Mouse (Mus musculus) midbrain, embryonic 10.5 days (tissue): ENCODE results near the gene Asb10. TPM values are rescaled to one million over a fixed set of nuclear protein-coding genes. Genes with fewer than 3 reads are reported as not detected.

ENCODE experiments used
- DNase-seq: peaks from one replicate; pipeline ENCODE4 v3.0.0-alpha.2; 2017; ENCODE audit warnings: low spot score
- H3K27ac ChIP-seq: fragments of 300-500 bp; sonication (generic); replicated peaks from 2 replicates; pipeline ENCODE4 v1.5.1; 2016; ENCODE audit warnings: mild to moderate bottlenecking
- H3K27me3 ChIP-seq: fragments of 300-500 bp; sonication (generic); 2 replicates; pipeline ENCODE4 v1.6.1; 2016; ENCODE audit warnings: low read depth, mild to moderate bottlenecking; ENCODE audit not compliant: poor library complexity, severe bottlenecking
- H3K36me3 ChIP-seq: fragments of 300-500 bp; sonication (generic); 2 replicates; pipeline ENCODE4 v1.6.1; 2016; ENCODE audit warnings: mild to moderate bottlenecking, moderate library complexity
- H3K4me1 ChIP-seq: fragments of 300-500 bp; sonication (generic); 2 replicates; pipeline ENCODE4 v1.6.1; 2016
- H3K4me3 ChIP-seq: fragments of 300-500 bp; sonication (generic); 2 replicates; pipeline ENCODE4 v1.5.1; 2016; ENCODE audit warnings: mild to moderate bottlenecking, moderate library complexity
- H3K9me3 ChIP-seq: fragments of 300-500 bp; sonication (generic); replicated peaks from 2 replicates; pipeline ENCODE4 v1.6.1; 2016; ENCODE audit warnings: mild to moderate bottlenecking
- WGBS: fragments of 180-500 bp; shearing (Covaris S2); methylation state at CpG from one replicate; pipeline ENCODE4 v1.1.7; 2016; 5-methylcytosine and 5-hydroxymethylcytosine counted together
- polyA plus RNA-seq: library from polyadenylated mRNA; unstranded; fragments of >200 nt; fragmentation: Nextera tagmentation; extraction: Ambion mirVana; gene quantifications from 2 replicates; pipeline ENCODE4 v1.2.1, GENCODE M21; 2016

Asb10 gene
- polyA plus RNA-seq, 1 experiment from 2014 or later = 0.15 TPM

DNA sequence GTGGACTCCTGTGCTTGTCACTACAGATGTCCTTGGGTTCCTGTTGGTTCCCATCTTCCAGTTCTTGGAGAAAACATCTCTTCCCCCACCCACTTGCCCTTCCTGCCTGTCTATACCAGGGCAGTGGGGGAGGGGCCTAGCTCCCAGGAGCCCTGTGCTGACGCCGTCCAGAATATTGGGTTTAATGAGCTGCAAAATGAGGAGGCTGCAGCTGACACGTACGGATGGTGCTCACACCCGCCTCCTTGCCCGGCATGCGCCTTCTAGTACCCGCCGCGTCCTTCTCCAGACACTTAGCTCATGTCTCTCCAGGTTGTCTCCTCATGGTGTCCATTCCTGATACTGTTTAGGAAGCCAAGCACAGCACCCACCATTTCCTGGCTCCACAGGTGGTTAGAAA lies 41.7 kb downstream of the Asb10 start:
- Histone ChIP-seq H3K4me1 (peaks cover 10% of the 10 kb centered on the region), H3K4me3 (no peak overlapping the region), H3K36me3 (peaks cover 88% of the 10 kb centered on the region), H3K27ac (no peak overlapping the region), H3K9me3 (no peaks in the 10 kb centered on the region), H3K27me3 (peaks cover 15% of the 10 kb centered on the region)
- WGBS = 86% methylated on average over 10 of the region's 10 CpGs
- DNase-seq = no peak

DNA sequence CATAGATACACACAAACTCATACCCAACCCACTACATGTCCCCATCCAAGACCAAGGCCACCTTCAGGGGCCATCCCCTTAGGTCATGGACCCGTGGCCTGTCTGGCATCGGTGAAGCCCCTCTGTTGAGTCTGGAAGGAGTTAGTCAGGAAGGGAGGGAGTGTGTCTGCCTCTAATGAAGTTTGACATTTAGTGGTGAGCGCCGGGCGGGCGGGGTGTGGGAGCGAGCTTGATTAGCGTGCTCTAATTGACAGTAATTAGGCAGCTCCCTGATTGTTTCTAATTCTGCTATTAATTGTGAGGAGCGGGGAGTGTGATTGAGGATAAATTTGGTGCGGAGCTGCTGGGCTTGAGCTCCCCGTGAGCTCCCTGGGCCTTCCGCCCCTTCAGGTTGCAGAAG lies 43.3 kb downstream of the Asb10 start:
- H3K9me3 ChIP-seq = no peaks in the 10 kb centered on the region
- no peaks in the 10 kb centered on the region for H3K27me3 ChIP-seq
- DNase-seq = no peak
- H3K4me3 ChIP-seq = no peak overlapping the region
- WGBS = 83% methylated on average over 12 of the region's 12 CpGs
- no peak overlapping the region for H3K27ac ChIP-seq
- peaks cover 99% of the 10 kb centered on the region for H3K36me3 ChIP-seq
- peaks cover 8% of the 10 kb centered on the region for H3K4me1 ChIP-seq

- Histone ChIP-seq H3K4me3 (no peak overlapping the region), H3K9me3 (no peaks in the 10 kb centered on the region), H3K27ac (no peak overlapping the region), H3K27me3 (no peaks in the 10 kb centered on the region), H3K4me1 (peaks cover 8% of the 10 kb centered on the region), H3K36me3 (peaks cover 100% of the 10 kb centered on the region)
- WGBS = 52% methylated on average over 6 of the region's 6 CpGs
- no peak for DNase-seq
Observed at GRCm38 (mm10) chr5:24496756-24497155, 44.0 kb downstream of the Asb10 start.

DNA sequence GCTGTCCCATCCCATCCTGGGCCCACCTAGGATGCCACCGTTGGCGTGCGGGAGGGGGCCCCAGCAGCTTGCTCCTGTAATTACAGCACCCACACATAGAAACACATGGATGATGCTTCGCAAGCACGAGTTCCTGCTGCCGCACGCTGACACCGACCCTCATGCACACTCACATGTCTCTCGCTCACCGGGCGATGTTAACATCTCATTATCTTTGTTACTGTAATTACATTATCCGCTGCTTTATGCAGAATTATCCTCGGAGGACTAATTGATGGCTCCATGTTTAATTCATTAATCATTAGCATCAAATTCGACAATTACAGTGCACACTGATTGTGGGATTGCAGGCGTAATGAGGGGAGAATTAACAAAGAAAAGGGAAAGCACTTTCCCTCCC lies 45.8 kb downstream of the Asb10 start:
- H3K4me1 ChIP-seq = peaks cover 4% of the 10 kb centered on the region
- H3K9me3 ChIP-seq = no peaks in the 10 kb centered on the region
- no peaks in the 10 kb centered on the region for H3K27me3 ChIP-seq
- DNase-seq = no peak
- H3K36me3 ChIP-seq = peaks cover 100% of the 10 kb centered on the region
- H3K4me3 ChIP-seq = no peak overlapping the region
- WGBS = 92% methylated on average over 15 of the region's 15 CpGs
- H3K27ac ChIP-seq = no peak overlapping the region

- Histone ChIP-seq H3K4me3 (no peak overlapping the region), H3K27ac (no peak overlapping the region), H3K27me3 (no peaks in the 10 kb centered on the region), H3K36me3 (peaks cover 100% of the 10 kb centered on the region), H3K4me1 (peaks cover 4% of the 10 kb centered on the region), H3K9me3 (no peaks in the 10 kb centered on the region)
- 89% methylated on average over 16 of the region's 16 CpGs for WGBS
- no peak for DNase-seq
Observed at GRCm38 (mm10) chr5:24492546-24493285, 48.1 kb downstream of the Asb10 start.

- WGBS = 90% methylated on average over 14 of the region's 14 CpGs
- Histone ChIP-seq H3K27me3 (peaks cover 4% of the 10 kb centered on the region), H3K36me3 (peaks cover 94% of the 10 kb centered on the region), H3K27ac (no peak overlapping the region), H3K4me3 (no peak overlapping the region), H3K9me3 (no peaks in the 10 kb centered on the region), H3K4me1 (peaks cover 11% of the 10 kb centered on the region)
- DNase-seq = no peak
Observed at GRCm38 (mm10) chr5:24490413-24490920, 50.3 kb downstream of the Asb10 start.

DNA sequence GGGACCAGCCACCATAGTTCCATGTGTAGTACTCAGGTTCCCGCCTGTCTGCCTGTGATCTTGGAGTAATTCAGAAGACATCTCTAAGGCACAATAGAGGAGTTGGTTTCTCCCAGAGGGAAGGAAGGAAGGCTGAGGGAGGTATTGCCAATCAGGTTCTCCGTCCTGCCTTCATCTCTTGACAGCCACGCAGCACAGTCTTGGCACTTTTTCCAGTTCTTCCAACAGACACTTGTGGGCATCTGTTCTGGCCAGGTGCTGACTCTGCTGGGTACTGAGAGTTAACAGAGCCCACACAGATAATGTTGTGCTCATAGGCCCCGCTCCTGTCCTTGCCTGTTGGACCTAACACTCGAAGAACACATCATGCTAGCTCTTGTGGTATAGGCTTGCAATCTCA lies 54.0 kb downstream of the Asb10 start:
- DNase-seq = no peak
- no peak overlapping the region for H3K27ac ChIP-seq
- peaks cover 48% of the 10 kb centered on the region for H3K4me1 ChIP-seq
- peaks cover 94% of the 10 kb centered on the region for H3K36me3 ChIP-seq
- no peaks in the 10 kb centered on the region for H3K9me3 ChIP-seq
- peaks cover 27% of the 10 kb centered on the region for H3K27me3 ChIP-seq
- 92% methylated on average over 5 of the region's 5 CpGs for WGBS
- no peak overlapping the region for H3K4me3 ChIP-seq

DNA sequence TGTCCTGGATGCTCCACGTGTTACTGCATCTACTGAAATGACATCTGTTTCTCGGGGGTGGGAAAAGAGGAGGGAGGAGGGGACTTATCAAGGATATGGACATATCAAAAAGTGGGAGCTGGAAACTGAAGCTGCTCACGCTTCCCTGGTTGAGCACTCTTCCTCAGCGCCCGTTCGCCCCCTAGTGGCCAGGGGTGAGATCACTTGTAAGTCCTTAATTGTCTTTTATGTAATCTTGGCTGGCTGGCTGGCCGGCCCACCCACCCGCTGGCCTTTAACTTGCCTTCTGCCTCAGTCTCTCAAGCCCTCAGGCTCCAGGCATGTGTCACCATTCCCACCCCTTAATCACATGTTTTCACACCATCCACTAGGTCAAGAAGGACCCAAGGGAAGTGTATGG lies 54.7 kb downstream of the Asb10 start:
- no peak overlapping the region for H3K27ac ChIP-seq
- H3K36me3 ChIP-seq = peaks cover 94% of the 10 kb centered on the region
- DNase-seq = peak; percentile 86
- H3K27me3 ChIP-seq = peaks cover 27% of the 10 kb centered on the region
- H3K4me1 ChIP-seq = peaks cover 54% of the 10 kb centered on the region
- no peak overlapping the region for H3K4me3 ChIP-seq
- WGBS = 2% methylated on average over 8 of the region's 8 CpGs
- H3K9me3 ChIP-seq = no peaks in the 10 kb centered on the region

GRCm38 (mm10) chr5:24484963-24485362 lies 55.8 kb downstream of the Asb10 start:
- 10% methylated on average over 22 of the region's 22 CpGs for WGBS
- Histone ChIP-seq H3K27me3 (peaks cover 27% of the 10 kb centered on the region), H3K4me1 (peaks cover 66% of the 10 kb centered on the region), H3K9me3 (no peaks in the 10 kb centered on the region), H3K36me3 (peaks cover 94% of the 10 kb centered on the region), H3K27ac (peak overlapping the region; percentile 30), H3K4me3 (peak overlapping the region; percentile 29; the same call in 1 of the 2 replicates)
- DNase-seq = no peak

GRCm38 (mm10) chr5:24483326-24483725 lies 57.5 kb downstream of the Asb10 start:
- Histone ChIP-seq H3K36me3 (peaks cover 94% of the 10 kb centered on the region), H3K27ac (no peak overlapping the region; the same call in 1 of the 2 replicates), H3K9me3 (no peaks in the 10 kb centered on the region), H3K4me3 (no peak overlapping the region), H3K27me3 (peaks cover 27% of the 10 kb centered on the region), H3K4me1 (peaks cover 70% of the 10 kb centered on the region)
- 24% methylated on average over 11 of the region's 11 CpGs for WGBS
- DNase-seq = peak; percentile 75

Other genes with a start within 250 kb of the Asb10 start
- 27.1 and 35.3 TPM in 2 replicates for gene Kcnh2, start 189.4 kb downstream of the Asb10 start, polyA plus RNA-seq
- 7.9 and 9.3 TPM in 2 replicates for gene Nos3, start 176.2 kb downstream of the Asb10 start, polyA plus RNA-seq
- 0.31 and 0.72 TPM in 2 replicates for gene Atg9b, start 148.8 kb downstream of the Asb10 start, polyA plus RNA-seq
- 62.9 and 64.6 TPM in 2 replicates for gene Abcb8, start 147.3 kb downstream of the Asb10 start, polyA plus RNA-seq
- gene Asic3, start 127.6 kb downstream of the Asb10 start, polyA plus RNA-seq = 0.19 and 0.31 TPM in 2 replicates
- 49.0 and 61.6 TPM in 2 replicates for gene Cdk5, start 117.4 kb downstream of the Asb10 start, polyA plus RNA-seq
- 32.9 and 33.3 TPM in 2 replicates for gene Slc4a2, start 117.1 kb downstream of the Asb10 start, polyA plus RNA-seq
- gene Fastk, start 95.7 kb downstream of the Asb10 start, polyA plus RNA-seq = 107 and 113 TPM in 2 replicates
- 30.9 and 32.9 TPM in 2 replicates for gene Tmub1, start 93.1 kb downstream of the Asb10 start, polyA plus RNA-seq
- 27.6 and 31.2 TPM in 2 replicates for gene Agap3, start 88.8 kb downstream of the Asb10 start, polyA plus RNA-seq
- gene Gbx1, start 13.8 kb downstream of the Asb10 start, polyA plus RNA-seq = not detected in 2 replicates
- gene 4931409K22Rik, start 15.8 kb upstream of the Asb10 start, polyA plus RNA-seq = 0.05 TPM in 1 of 2 replicates, not detected in the other
- gene Abcf2, start 36.5 kb upstream of the Asb10 start, polyA plus RNA-seq = 160 and 170 TPM in 2 replicates
- gene Chpf2, start 45.8 kb upstream of the Asb10 start, polyA plus RNA-seq = 14.8 and 19.7 TPM in 2 replicates
- gene Smarcd3, start 83.4 kb upstream of the Asb10 start, polyA plus RNA-seq = 32.4 and 44.8 TPM in 2 replicates
- 27.2 and 29.3 TPM in 2 replicates for gene Nub1, start 144.6 kb upstream of the Asb10 start, polyA plus RNA-seq
- 13.9 and 15.2 TPM in 2 replicates for gene Wdr86, start 189.7 kb upstream of the Asb10 start, polyA plus RNA-seq
- gene Crygn, start 217.0 kb upstream of the Asb10 start, polyA plus RNA-seq = 1.1 TPM in 1 of 2 replicates, not detected in the other